Mouse (Mus musculus): ENCODE measurements around the gene Ankrd40.

DNA sequence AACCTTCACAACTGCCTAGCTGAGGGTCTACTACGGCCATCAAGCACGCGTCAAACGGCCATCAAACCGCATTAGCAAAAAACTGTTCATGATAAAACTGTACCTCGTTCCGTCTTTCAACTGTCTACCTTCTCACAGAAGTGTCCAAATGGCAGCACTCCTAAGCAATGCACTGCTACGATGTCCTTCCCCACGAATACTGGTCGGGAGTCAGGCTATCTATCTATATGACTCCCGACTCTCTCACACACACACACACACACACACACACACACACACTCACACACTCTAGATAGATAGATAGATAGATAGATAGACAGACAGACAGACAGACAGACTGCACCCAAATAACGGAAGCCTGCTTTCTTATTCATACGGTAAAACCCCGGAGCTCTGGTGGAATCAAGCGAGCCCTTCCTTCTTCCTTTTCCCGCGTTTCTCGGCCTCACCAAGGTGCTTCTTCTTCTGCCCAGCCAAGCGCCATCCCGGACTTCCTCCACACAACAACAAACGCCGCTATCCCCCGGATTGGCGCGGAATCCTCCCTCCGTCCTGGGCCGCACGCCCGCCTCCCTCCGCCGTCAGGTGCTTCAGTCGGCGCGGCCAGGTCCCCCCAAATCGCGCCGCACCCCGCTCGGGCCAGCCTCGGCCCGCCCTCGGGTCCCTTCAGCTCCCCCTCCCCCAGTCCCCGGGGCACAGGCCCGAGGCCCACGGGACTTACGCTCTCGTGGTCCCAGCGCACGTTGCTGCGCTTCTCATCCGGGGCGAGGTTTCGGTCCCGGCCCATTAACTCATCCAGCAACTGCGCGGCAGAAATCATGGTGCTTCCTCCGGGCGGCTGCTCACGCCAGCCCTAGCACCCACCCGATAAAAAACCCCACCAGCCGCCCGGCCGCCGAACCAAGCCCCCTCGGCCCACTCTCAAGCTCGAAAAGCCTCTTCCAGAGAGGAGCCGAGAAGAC lies 6.6 kb upstream of the Ankrd40 start:
- TF ChIP-seq EP300 (IDR thresholded peaks at IDR 0.05; ENCODE audit: insufficient read depth, low read depth, low read length) (0 out of 2 replicates have a peak, but pooled peaks have one; percentile 18), POLR2A (IDR thresholded peaks at IDR 0.05; ENCODE audit: insufficient read depth, low read depth, low read length) (no peak), CTCF (IDR thresholded peaks at IDR 0.05) (no peak)

Data from heart, adult 2 months (tissue).